Mouse (Mus musculus): ENCODE data around the gene Snrpa1. TPM values are rescaled to one million over a fixed set of nuclear protein-coding genes. Genes with fewer than 3 reads are reported as not detected.

Gene Snrpa1
- total RNA-seq, 1 experiment: 168 TPM

DNA sequence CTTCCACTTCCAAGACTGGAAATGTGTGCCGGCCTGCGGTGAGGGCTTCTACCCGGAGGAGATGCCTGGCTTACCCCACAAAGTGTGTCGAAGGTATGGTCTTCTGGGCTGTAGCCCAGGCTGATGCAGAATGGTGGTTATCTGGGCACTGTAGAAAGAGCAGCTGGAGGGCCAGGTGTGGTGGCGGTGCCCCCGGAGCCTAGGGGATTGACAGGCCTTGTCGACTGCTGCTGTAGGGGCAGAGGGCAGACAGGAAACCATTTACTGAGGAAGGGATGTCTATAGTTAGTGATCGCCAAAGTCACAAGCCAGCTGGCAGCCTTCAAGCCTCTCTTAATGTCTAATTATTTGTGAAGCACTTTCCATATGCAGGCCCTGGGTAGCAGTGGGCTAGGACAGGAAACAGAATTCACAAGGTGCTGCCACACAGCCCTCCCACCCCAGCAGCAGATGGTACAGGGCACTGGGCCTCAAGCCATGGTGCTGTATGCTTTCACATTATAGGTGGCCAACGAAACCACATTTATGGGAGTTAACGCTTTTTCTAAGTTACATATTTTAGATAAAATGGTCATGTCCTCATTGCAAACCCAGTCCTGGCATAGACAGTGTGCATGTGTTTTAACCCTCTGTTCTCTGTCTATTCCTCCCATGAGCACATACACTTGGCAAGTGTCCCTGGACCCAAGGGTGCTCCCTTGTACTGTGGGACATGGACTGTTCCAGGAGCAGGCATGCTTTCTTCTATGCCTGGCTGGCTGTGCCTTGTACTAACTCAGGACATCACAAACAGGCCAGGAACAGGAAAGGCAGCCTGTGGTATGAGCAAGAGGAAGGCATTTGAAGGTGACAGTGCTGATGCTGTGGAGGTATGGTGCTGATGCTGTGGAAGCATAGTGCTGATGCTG lies 15.0 kb upstream of the Snrpa1 start, which contains the start of gene Gm45213:
Gene Gm45213 (plus strand): TSS at position 51 of the 908 bp plus-strand sequence.
- H3K27ac ChIP-seq (ENCODE audit: insufficient read depth, low read depth, low read length, poor library complexity, severe bottlenecking): no peak within 1 kb of the TSS
- H3K4me1 ChIP-seq (ENCODE audit: control insufficient read depth in 2 of 2, insufficient read depth in 2 of 2, low read length in 2 of 2, poor library complexity in 1 of 2): no peaks in the 10 kb centered on the region
- no peak within 1 kb of the TSS for H3K9ac ChIP-seq (ENCODE audit: insufficient read depth, low read depth, low read length, poor library complexity, severe bottlenecking)
- in situ Hi-C loops (cut with MboI; ENCODE audit: low sequenced_read_pairs in 2 of 2, unreplicated experiment in 2 of 2): no loop called here
- no peak for DNase-seq (ENCODE audit: low read depth, low spot score)
- no peak within 1 kb of the TSS for H3K4me3 ChIP-seq (ENCODE audit: insufficient read depth in 1 of 2, low read depth in 1 of 2, low read length in 2 of 2, poor library complexity in 1 of 2, severe bottlenecking in 1 of 2)
- no peak for TF ChIP-seq CHD2 (IDR thresholded peaks at IDR 0.05; ENCODE audit: low read depth, low read length)
- TF ChIP-seq ZNF384 (IDR thresholded peaks at IDR 0.05; ENCODE audit: low read depth, low read length): no peak
- TF ChIP-seq ZC3H11A (IDR thresholded peaks at IDR 0.05; ENCODE audit: borderline replicate concordance, low read depth, low read length): no peak
- TF ChIP-seq MAFK (IDR thresholded peaks at IDR 0.05; ENCODE audit: insufficient read depth, low read depth, low read length): no peak
- no peak for TF ChIP-seq HCFC1 (IDR thresholded peaks at IDR 0.05; ENCODE audit: borderline replicate concordance, insufficient read depth, low read length)
- no peaks in the 10 kb centered on the region for H3K9me3 ChIP-seq (ENCODE audit: control insufficient read depth, insufficient read depth, low read depth, low read length)
- H3K36me3 ChIP-seq (ENCODE audit: control insufficient read depth, insufficient read depth, low read length, poor library complexity, severe bottlenecking): peaks cover 5% of the 10 kb centered on the region; the same call in 1 of the 2 replicates

- H3K36me3 ChIP-seq (ENCODE audit: control insufficient read depth, insufficient read depth, low read length, poor library complexity, severe bottlenecking): peaks cover 5% of the 10 kb centered on the region; the same call in 1 of the 2 replicates
- H3K27ac ChIP-seq (ENCODE audit: insufficient read depth, low read depth, low read length, poor library complexity, severe bottlenecking): no peak overlapping the region
- no peak for TF ChIP-seq ZNF384 (IDR thresholded peaks at IDR 0.05; ENCODE audit: low read depth, low read length)
- no peak for TF ChIP-seq ZC3H11A (IDR thresholded peaks at IDR 0.05; ENCODE audit: borderline replicate concordance, low read depth, low read length)
- TF ChIP-seq MAFK (IDR thresholded peaks at IDR 0.05; ENCODE audit: insufficient read depth, low read depth, low read length): no peak
- no peak for TF ChIP-seq HCFC1 (IDR thresholded peaks at IDR 0.05; ENCODE audit: borderline replicate concordance, insufficient read depth, low read length)
- no peak for TF ChIP-seq CHD2 (IDR thresholded peaks at IDR 0.05; ENCODE audit: low read depth, low read length)
- in situ Hi-C loops (cut with MboI; ENCODE audit: low sequenced_read_pairs in 2 of 2, unreplicated experiment in 2 of 2): no loop called here
- no peaks in the 10 kb centered on the region for H3K4me1 ChIP-seq (ENCODE audit: control insufficient read depth in 2 of 2, insufficient read depth in 2 of 2, low read length in 2 of 2, poor library complexity in 1 of 2)
- H3K9me3 ChIP-seq (ENCODE audit: control insufficient read depth, insufficient read depth, low read depth, low read length): no peaks in the 10 kb centered on the region
- DNase-seq (ENCODE audit: low read depth, low spot score): no peak
- no peak overlapping the region for H3K9ac ChIP-seq (ENCODE audit: insufficient read depth, low read depth, low read length, poor library complexity, severe bottlenecking)
- no peak overlapping the region for H3K4me3 ChIP-seq (ENCODE audit: insufficient read depth in 1 of 2, low read depth in 1 of 2, low read length in 2 of 2, poor library complexity in 1 of 2, severe bottlenecking in 1 of 2)
These were observed 14.2 kb upstream of the Snrpa1 start for GRCm38 (mm10) chr7:66044617-66045016.

- no peak overlapping the region for H3K27ac ChIP-seq (ENCODE audit: insufficient read depth, low read depth, low read length, poor library complexity, severe bottlenecking)
- TF ChIP-seq ZC3H11A (IDR thresholded peaks at IDR 0.05; ENCODE audit: borderline replicate concordance, low read depth, low read length) (no peak), MAFK (IDR thresholded peaks at IDR 0.05; ENCODE audit: insufficient read depth, low read depth, low read length) (no peak), HCFC1 (IDR thresholded peaks at IDR 0.05; ENCODE audit: borderline replicate concordance, insufficient read depth, low read length) (no peak), CHD2 (IDR thresholded peaks at IDR 0.05; ENCODE audit: low read depth, low read length) (no peak), ZNF384 (IDR thresholded peaks at IDR 0.05; ENCODE audit: low read depth, low read length) (no peak)
- H3K4me3 ChIP-seq (ENCODE audit: insufficient read depth in 1 of 2, low read depth in 1 of 2, low read length in 2 of 2, poor library complexity in 1 of 2, severe bottlenecking in 1 of 2): no peak overlapping the region
- in situ Hi-C loops (cut with MboI; ENCODE audit: low sequenced_read_pairs in 2 of 2, unreplicated experiment in 2 of 2): no loop called here
- no peak overlapping the region for H3K9ac ChIP-seq (ENCODE audit: insufficient read depth, low read depth, low read length, poor library complexity, severe bottlenecking)
- H3K4me1 ChIP-seq (ENCODE audit: control insufficient read depth in 2 of 2, insufficient read depth in 2 of 2, low read length in 2 of 2, poor library complexity in 1 of 2): no peaks in the 10 kb centered on the region
- no peaks in the 10 kb centered on the region; the same call in 1 of the 2 replicates for H3K36me3 ChIP-seq (ENCODE audit: control insufficient read depth, insufficient read depth, low read length, poor library complexity, severe bottlenecking)
- DNase-seq (ENCODE audit: low read depth, low spot score): no peak
- H3K9me3 ChIP-seq (ENCODE audit: control insufficient read depth, insufficient read depth, low read depth, low read length): no peaks in the 10 kb centered on the region
These were observed 11.6 kb upstream of the Snrpa1 start for GRCm38 (mm10) chr7:66046921-66047918.

DNA sequence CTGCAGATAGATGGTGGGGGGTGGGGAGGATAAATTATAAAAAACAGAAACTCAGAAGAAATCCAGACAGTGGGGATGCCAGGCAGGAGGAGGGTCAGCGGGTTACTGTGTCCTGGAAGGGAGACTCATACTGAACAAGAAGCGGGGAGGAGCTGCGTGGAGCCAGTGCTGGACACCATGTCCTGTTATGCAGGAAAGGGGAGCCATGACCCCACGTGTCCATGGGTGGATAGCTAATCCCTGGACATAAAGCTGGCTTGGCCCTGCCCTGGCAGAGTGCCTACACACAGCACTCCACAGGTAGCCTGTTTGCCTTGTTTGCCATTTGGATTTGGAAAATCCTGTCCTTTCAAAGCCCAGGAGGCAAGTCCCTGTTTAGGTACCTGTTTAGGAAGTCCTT lies 10.8 kb upstream of the Snrpa1 start:
- Histone ChIP-seq H3K36me3 (ENCODE audit: control insufficient read depth, insufficient read depth, low read length, poor library complexity, severe bottlenecking) (no peaks in the 10 kb centered on the region; the same call in 1 of the 2 replicates), H3K9me3 (ENCODE audit: control insufficient read depth, insufficient read depth, low read depth, low read length) (no peaks in the 10 kb centered on the region), H3K9ac (ENCODE audit: insufficient read depth, low read depth, low read length, poor library complexity, severe bottlenecking) (no peak overlapping the region), H3K4me1 (ENCODE audit: control insufficient read depth in 2 of 2, insufficient read depth in 2 of 2, low read length in 2 of 2, poor library complexity in 1 of 2) (no peaks in the 10 kb centered on the region), H3K27ac (ENCODE audit: insufficient read depth, low read depth, low read length, poor library complexity, severe bottlenecking) (no peak overlapping the region), H3K4me3 (ENCODE audit: insufficient read depth in 1 of 2, low read depth in 1 of 2, low read length in 2 of 2, poor library complexity in 1 of 2, severe bottlenecking in 1 of 2) (no peak overlapping the region)
- in situ Hi-C loops (cut with MboI; ENCODE audit: low sequenced_read_pairs in 2 of 2, unreplicated experiment in 2 of 2): no loop called here
- no peak for DNase-seq (ENCODE audit: low read depth, low spot score)
- TF ChIP-seq ZNF384 (IDR thresholded peaks at IDR 0.05; ENCODE audit: low read depth, low read length): no peak
- TF ChIP-seq ZC3H11A (IDR thresholded peaks at IDR 0.05; ENCODE audit: borderline replicate concordance, low read depth, low read length): no peak
- no peak for TF ChIP-seq CHD2 (IDR thresholded peaks at IDR 0.05; ENCODE audit: low read depth, low read length)
- TF ChIP-seq HCFC1 (IDR thresholded peaks at IDR 0.05; ENCODE audit: borderline replicate concordance, insufficient read depth, low read length): no peak
- no peak for TF ChIP-seq MAFK (IDR thresholded peaks at IDR 0.05; ENCODE audit: insufficient read depth, low read depth, low read length)
